Mouse (Mus musculus): ENCODE measurements around the gene Nploc4.
"Not testable (repeated sequence)": the region's sequence is repeated elsewhere in the genome, so short reads cannot be mapped to it uniquely, and the experiment has no call there.

DNA sequence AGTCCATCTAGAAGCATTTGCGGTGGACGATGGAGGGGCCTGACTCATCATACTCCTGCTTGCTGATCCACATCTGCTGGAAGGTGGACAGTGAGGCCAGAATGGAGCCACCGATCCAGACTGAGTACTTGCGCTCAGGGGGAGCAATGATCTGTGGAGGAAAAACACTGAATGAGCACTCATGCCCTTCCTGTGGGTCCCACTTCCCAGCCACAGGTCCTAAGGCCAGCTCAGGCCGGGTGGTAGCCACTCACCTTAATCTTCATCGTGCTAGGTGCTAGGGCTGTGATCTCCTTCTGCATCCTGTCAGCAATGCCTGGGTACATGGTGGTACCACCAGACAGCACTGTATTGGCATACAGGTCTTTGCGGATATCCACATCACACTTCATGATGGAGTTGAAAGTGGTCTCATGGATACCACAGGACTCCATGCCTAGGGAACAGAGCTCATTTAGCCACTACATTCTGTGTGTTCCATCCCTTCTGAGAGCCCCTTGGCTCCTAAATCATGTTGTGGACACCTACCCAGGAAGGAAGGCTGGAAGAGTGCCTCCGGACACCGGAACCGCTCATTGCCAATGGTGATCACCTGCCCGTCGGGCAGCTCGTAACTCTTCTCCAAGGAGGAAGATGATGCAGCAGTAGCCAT, 91.0 kb downstream of the Nploc4 start:
- TF ChIP-seq CTCF (IDR thresholded peaks at IDR 0.05; ENCODE audit: control insufficient read depth, insufficient read depth, insufficient read length); MYOD1 (IDR thresholded peaks at IDR 0.05; ENCODE audit: control insufficient read depth, insufficient read length, low read depth): not testable (repeated sequence)

Measured in C2C12 (cell line).